Mouse (Mus musculus) E14TG2a.4 (cell line): Measurements from ENCODE around the gene Gm19410.

Experiments
- H3K27me3 ChIP-seq: 2 replicates; pipeline ENCODE4 v1.6.1; 2014; ENCODE audit warnings: low read length, control low read depth; ENCODE audit not compliant: insufficient read depth
- H3K36me3 ChIP-seq: 2 replicates; pipeline ENCODE4 v1.6.1; 2014; ENCODE audit warnings: low read length, control low read depth; ENCODE audit not compliant: insufficient read depth
- H3K4me1 ChIP-seq: replicated peaks from 2 replicates; pipeline ENCODE4 v1.6.1; 2014; ENCODE audit warnings: low read depth, low read length, control low read depth
- H3K4me3 ChIP-seq: replicated peaks from 2 replicates; pipeline ENCODE4 v1.5.1; 2014; ENCODE audit warnings: mild to moderate bottlenecking, low read length
- H3K9me3 ChIP-seq: 2 replicates; pipeline ENCODE4 v1.6.1; 2014; ENCODE audit warnings: low read length, control low read depth
- CTCF ChIP-seq: conservative IDR thresholded peaks from 2 replicates; pipeline ENCODE4 v1.5.1; 2014; ENCODE audit warnings: low read length
- NANOG ChIP-seq: IDR thresholded peaks from 2 replicates; pipeline ENCODE4 v1.6.1; 2014; ENCODE audit warnings: borderline replicate concordance, low read length, mixed read lengths
- POU5F1 ChIP-seq: IDR thresholded peaks from 2 replicates; pipeline ENCODE4 v1.6.1; 2014; ENCODE audit warnings: low read length, borderline replicate concordance

Gene Gm19410

DNA sequence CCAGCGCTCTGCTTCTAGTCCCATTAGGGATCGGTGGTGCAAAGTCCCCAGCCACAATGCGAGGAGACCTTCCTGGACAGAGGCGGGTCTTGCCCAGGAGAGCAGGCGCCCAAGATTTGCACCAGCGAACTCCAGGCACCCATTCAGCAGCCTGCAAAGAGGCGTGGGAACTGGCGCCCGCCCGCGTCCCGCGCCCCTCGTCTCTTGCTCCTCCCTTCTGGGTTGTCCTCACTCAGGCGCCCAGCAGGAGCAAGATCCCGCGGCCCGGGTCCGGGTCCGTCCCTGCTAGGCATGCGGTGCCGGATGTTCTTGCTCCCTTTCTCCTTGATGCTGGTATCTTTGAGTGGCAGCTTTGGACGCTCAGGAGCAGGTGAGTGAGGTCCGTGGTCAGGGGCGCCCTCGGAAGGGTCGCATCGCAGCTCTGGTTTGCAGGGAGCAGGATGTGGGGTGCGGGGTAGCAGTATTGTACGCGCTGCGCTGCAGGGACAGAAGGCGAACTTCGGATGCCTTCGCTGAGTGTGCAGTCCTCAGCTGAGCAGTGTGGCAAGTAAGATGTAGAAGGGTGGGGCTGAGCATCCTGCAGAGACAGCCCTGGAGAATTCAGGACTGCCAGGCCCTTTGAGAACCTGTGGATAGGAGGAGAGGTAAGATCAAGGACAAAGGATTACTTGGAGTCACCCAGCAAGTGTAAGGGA is at the start of gene Gm19410:
Gm19410 (plus strand) TSS at position 292 of the 695 bp plus-strand sequence.
- H3K4me1 ChIP-seq = peaks cover 5% of the 10 kb centered on the region
- H3K9me3 ChIP-seq = no peaks in the 10 kb centered on the region
- H3K4me3 ChIP-seq = peak within 1 kb of the TSS; percentile 71
- H3K36me3 ChIP-seq = no peaks in the 10 kb centered on the region
- TF ChIP-seq POU5F1 (no peak), NANOG (no peak), CTCF (no peak)
- peaks cover 35% of the 10 kb centered on the region for H3K27me3 ChIP-seq

DNA sequence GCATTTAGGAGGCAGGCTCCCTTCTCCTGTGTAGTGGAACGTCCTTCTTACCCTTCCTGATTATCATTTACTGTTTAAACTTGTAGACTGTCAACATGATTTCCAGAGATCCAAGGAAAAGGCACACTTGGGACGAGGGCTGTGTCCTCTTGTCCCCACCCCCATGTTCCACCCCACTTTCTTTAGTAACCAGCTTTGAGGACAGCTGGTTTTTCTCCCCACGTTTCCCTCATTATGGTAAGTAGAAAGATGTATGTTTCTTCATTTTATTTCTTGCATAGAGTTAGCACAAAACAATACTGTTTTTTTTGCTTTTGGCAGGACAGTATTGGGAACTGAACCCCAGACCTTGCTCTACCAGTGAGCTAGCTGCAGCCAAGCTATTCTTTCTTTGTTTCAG is 34.8 kb upstream of the Gm19410 start:
- H3K4me3 ChIP-seq = no peak overlapping the region
- no peak for TF ChIP-seq POU5F1
- TF ChIP-seq CTCF = no peak
- TF ChIP-seq NANOG = no peak
- H3K4me1 ChIP-seq = no peaks in the 10 kb centered on the region
- H3K27me3 ChIP-seq = no peaks in the 10 kb centered on the region
- no peaks in the 10 kb centered on the region for H3K9me3 ChIP-seq
- no peaks in the 10 kb centered on the region for H3K36me3 ChIP-seq

DNA sequence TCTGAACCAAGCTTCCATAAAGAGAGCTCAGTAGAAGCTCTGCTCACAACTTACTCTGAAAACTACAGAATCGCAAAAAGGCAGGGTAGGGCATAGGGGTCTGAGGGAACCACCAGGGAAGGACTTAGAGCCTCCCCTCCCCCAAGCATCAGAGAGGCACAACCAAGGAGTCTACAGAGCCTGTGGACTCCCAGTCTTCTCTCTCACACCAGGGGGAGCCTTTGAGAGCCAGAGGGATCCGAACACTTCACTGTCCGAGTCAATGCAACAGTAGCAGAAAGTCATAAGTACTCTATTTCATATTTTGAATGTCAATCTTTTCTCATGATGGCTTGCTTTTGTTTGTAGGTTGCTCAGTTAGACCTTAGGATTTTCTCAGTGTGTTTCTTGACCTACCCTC is 30.2 kb upstream of the Gm19410 start:
- Histone ChIP-seq H3K4me1 (no peaks in the 10 kb centered on the region), H3K27me3 (no peaks in the 10 kb centered on the region), H3K4me3 (no peak overlapping the region), H3K36me3 (no peaks in the 10 kb centered on the region), H3K9me3 (no peaks in the 10 kb centered on the region)
- no peak for TF ChIP-seq CTCF
- no peak for TF ChIP-seq POU5F1
- TF ChIP-seq NANOG = no peak

DNA sequence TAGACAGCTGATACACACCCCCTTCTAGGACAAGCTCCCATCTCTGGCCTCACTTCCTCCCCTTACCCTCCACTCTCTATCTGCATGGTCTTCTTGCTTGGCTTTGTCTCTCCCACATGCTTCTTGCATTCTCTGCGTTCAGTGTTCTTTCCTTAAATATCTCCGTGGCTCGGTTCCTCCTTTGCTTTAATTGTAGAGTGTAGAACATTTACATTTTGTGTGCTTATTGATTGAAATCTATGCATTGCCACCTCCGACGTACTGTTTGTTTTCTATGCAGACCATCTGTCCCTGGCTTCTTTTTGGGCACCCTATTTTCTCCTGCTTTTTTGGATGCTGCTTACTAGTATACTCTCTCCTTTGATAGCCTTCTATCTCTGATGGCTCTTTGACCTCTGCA is 9.4 kb upstream of the Gm19410 start:
- H3K36me3 ChIP-seq = no peaks in the 10 kb centered on the region
- no peaks in the 10 kb centered on the region for H3K9me3 ChIP-seq
- H3K27me3 ChIP-seq = no peaks in the 10 kb centered on the region
- no peaks in the 10 kb centered on the region for H3K4me1 ChIP-seq
- no peak overlapping the region for H3K4me3 ChIP-seq
- TF ChIP-seq CTCF = no peak
- TF ChIP-seq NANOG = no peak
- TF ChIP-seq POU5F1 = no peak

DNA sequence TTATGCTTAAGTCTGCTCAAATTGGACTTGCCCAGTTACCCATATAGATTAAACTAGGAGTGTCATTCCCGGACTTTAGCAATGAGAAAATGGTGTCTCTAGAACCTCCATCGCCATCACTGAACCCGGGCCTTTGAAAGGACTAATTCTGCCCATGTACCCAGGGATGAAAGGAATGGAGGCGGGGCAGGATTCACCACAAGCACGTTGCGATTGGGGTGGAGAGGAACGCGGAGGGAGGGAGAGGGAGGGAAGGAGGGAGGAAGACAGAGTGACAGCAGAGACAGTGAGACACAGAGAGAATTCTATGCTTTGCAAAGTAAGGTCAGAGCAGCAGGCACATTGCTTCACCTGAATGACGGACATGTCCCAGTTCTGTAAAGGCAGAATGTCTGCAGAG is 570 bp upstream of the Gm19410 start:
- TF ChIP-seq CTCF (no peak), POU5F1 (no peak), NANOG (no peak)
- no peaks in the 10 kb centered on the region for H3K9me3 ChIP-seq
- H3K4me3 ChIP-seq = peak overlapping the region; percentile 71
- H3K36me3 ChIP-seq = no peaks in the 10 kb centered on the region
- peaks cover 35% of the 10 kb centered on the region for H3K27me3 ChIP-seq
- peaks cover 5% of the 10 kb centered on the region for H3K4me1 ChIP-seq

DNA sequence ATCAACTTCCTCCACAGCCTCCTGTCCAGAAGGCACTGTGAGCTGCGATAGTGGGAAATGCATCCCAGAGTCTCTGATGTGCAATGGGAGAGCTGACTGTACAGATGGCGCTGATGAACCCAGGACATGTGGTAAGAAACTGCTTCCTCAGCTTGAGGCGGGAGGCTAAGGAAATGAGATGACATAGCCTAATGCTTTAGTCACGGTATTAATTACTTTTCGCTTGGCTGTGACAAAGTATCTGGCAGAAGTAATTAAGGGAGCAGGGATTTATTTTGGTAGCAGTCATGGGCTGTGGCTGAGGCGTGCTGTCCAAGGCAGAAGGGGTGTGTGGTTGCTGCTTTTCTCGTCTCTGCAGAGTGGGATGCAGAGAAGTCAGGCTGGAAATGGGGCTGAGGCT is 7.9 kb downstream of the Gm19410 start:
- no peaks in the 10 kb centered on the region for H3K4me1 ChIP-seq
- H3K27me3 ChIP-seq = peaks cover 6% of the 10 kb centered on the region; the same call in 1 of the 2 replicates
- no peak overlapping the region for H3K4me3 ChIP-seq
- no peaks in the 10 kb centered on the region for H3K36me3 ChIP-seq
- no peaks in the 10 kb centered on the region for H3K9me3 ChIP-seq
- TF ChIP-seq POU5F1 = no peak
